Mouse (Mus musculus): ENCODE measurements at regions not wholly inside any gene's neighbourhood (a gene's known extent, or its start where the extent isn't known, plus 50 kb on each side); places are given as distances from the start of the nearest gene placed in this dataset.

- DNase-seq = peak; percentile 83
Observed at GRCm38 (mm10) chr1:51644399-51644798, 166.2 kb upstream of the Nabp1 start.

GRCm38 (mm10) chr1:51643640-51644039 lies 165.4 kb upstream of the Nabp1 start:
- DNase-seq = no peak

- no peak for DNase-seq
Observed at GRCm38 (mm10) chr1:51638519-51639302, 160.5 kb upstream of the Nabp1 start.

- no peak for DNase-seq
Observed at GRCm38 (mm10) chr1:51635881-51636515, 157.8 kb upstream of the Nabp1 start.

GRCm38 (mm10) chr1:51633795-51634194 lies 155.6 kb upstream of the Nabp1 start:
- no peak for DNase-seq

GRCm38 (mm10) chr1:51632851-51633250 lies 154.6 kb upstream of the Nabp1 start:
- no peak for DNase-seq

GRCm38 (mm10) chr1:51629848-51630247 lies 151.6 kb upstream of the Nabp1 start:
- DNase-seq = no peak

GRCm38 (mm10) chr1:51628137-51628793 lies 150.0 kb upstream of the Nabp1 start:
- DNase-seq = no peak

- no peak for DNase-seq
Observed at GRCm38 (mm10) chr1:51626303-51626702, 148.1 kb upstream of the Nabp1 start.

GRCm38 (mm10) chr1:51625079-51625478 lies 146.9 kb upstream of the Nabp1 start:
- no peak for DNase-seq

GRCm38 (mm10) chr1:51624551-51624950 lies 146.3 kb upstream of the Nabp1 start:
- DNase-seq = no peak

GRCm38 (mm10) chr1:51622986-51623385 lies 144.8 kb upstream of the Nabp1 start:
- no peak for DNase-seq

- no peak for DNase-seq
Observed at GRCm38 (mm10) chr1:51622181-51622862, 144.1 kb upstream of the Nabp1 start.

- DNase-seq = no peak
Observed at GRCm38 (mm10) chr1:51621062-51621461, 142.8 kb upstream of the Nabp1 start.

GRCm38 (mm10) chr1:51617502-51618251 lies 139.5 kb upstream of the Nabp1 start:
- DNase-seq = no peak

GRCm38 (mm10) chr1:51616091-51616490 lies 137.9 kb upstream of the Nabp1 start:
- DNase-seq = no peak

- DNase-seq = peak; percentile 58
Observed at GRCm38 (mm10) chr1:51615523-51615922, 137.3 kb upstream of the Nabp1 start.

GRCm38 (mm10) chr1:51614700-51615099 lies 136.5 kb upstream of the Nabp1 start:
- no peak for DNase-seq

GRCm38 (mm10) chr1:51609295-51609694 lies 131.1 kb upstream of the Nabp1 start:
- no peak for DNase-seq

GRCm38 (mm10) chr1:51607437-51607855 lies 129.2 kb upstream of the Nabp1 start:
- peak; percentile 7 for DNase-seq

- DNase-seq = no peak
Observed at GRCm38 (mm10) chr1:51602071-51602470, 123.8 kb upstream of the Nabp1 start.

GRCm38 (mm10) chr1:51600425-51600824 lies 122.2 kb upstream of the Nabp1 start:
- no peak for DNase-seq

Data from heart, postnatal 4 days (tissue).